Mouse (Mus musculus) hindbrain, embryonic 16.5 days (tissue): ENCODE results near the gene Ap4e1. TPM values are rescaled to one million over a fixed set of nuclear protein-coding genes. Genes with fewer than 3 reads are reported as not detected.
"Not testable (repeated sequence)": the region's sequence is repeated elsewhere in the genome, so short reads cannot be mapped to it uniquely, and the experiment has no call there.

ENCODE experiments used
- ATAC-seq: fragments of 200-750 bp; cut with Nextera tagmentation; 2 replicates; pipeline ENCODE4 v1.8.0; 2017; ENCODE audit warnings: moderate TSS enrichment, moderate library complexity
- H3K27ac ChIP-seq: fragments of 300-500 bp; sonication (generic); 2 replicates; pipeline ENCODE4 v1.5.1; 2014; ENCODE audit warnings: low read depth, mild to moderate bottlenecking, control low read depth, low read length, moderate library complexity
- H3K27me3 ChIP-seq: fragments of 300-500 bp; sonication (generic); replicated peaks from 2 replicates; pipeline ENCODE4 v1.6.1; 2014; ENCODE audit warnings: low read length; ENCODE audit not compliant: control insufficient read depth, insufficient read depth
- H3K36me3 ChIP-seq: fragments of 300-500 bp; sonication (generic); 2 replicates; pipeline ENCODE4 v1.6.1; 2014; ENCODE audit warnings: mild to moderate bottlenecking, low read length, moderate library complexity, mixed read lengths; ENCODE audit not compliant: control insufficient read depth, insufficient read depth
- H3K4me1 ChIP-seq: fragments of 300-500 bp; sonication (generic); 2 replicates; pipeline ENCODE4 v1.6.1; 2014; ENCODE audit warnings: low read depth, low read length; ENCODE audit not compliant: control insufficient read depth, insufficient read depth
- H3K4me2 ChIP-seq: fragments of 300-500 bp; sonication (generic); 2 replicates; pipeline ENCODE4 v1.6.1; 2014; ENCODE audit warnings: mild to moderate bottlenecking, low read length, control low read depth, moderate library complexity
- H3K4me3 ChIP-seq: fragments of 300-500 bp; sonication (generic); 2 replicates; pipeline ENCODE4 v1.5.1; 2014; ENCODE audit warnings: mild to moderate bottlenecking, low read length, control low read depth, moderate library complexity
- H3K9ac ChIP-seq: fragments of 300-500 bp; sonication (generic); 2 replicates; pipeline ENCODE4 v1.6.1; 2014; ENCODE audit warnings: low read depth, mild to moderate bottlenecking, control low read depth, low read length, moderate library complexity
- H3K9me3 ChIP-seq: fragments of 300-500 bp; sonication (generic); 2 replicates; pipeline ENCODE4 v1.6.1; 2014; ENCODE audit warnings: mild to moderate bottlenecking, low read length, moderate library complexity; ENCODE audit not compliant: control insufficient read depth
- WGBS: fragments of 180-500 bp; shearing (Covaris S2); extraction: QIAGEN DNeasy Blood & Tissue Kit; methylation state at CpG from one replicate; pipeline ENCODE4 v1.1.7; 2014; 5-methylcytosine and 5-hydroxymethylcytosine counted together
- polyA plus RNA-seq: library from polyadenylated mRNA; unstranded; fragments of >200 nt; fragmentation: Nextera tagmentation; extraction: Ambion mirVana; gene quantifications from 2 replicates; pipeline ENCODE4 v1.2.1, GENCODE M21; 2015

Ap4e1 gene
- polyA plus RNA-seq, 1 experiment from 2014 or later, result 9.8 TPM

DNA sequence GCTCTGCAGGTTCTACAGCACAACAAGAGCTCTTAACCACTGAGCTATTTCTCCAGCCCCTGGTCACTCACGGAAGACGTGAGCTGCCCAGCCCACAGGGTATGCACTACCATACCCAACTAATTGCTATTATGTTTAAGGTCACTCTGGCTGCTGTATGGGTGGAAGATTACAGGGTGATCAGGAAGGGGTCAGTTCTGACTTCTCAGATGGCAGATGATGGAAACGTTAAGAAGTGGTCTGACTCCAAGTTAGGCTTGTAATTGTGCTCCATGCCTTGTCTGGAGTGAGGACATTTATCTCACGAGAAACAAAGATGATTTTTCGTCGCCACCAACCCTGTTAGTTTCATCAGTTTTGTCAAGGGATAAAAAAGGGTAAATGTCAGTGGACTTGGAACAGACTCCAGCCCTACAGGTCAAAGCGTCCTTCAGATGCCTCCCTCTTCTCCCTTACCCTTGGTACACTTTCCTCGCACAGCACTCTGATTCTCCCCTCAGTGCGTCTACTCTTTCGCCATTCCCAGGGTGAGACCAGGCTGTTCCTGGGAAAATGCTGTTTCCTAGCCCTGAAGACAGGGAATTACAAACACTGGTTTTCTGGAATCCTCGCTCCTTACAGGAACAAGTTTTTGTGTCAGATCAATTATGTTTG lies 61.4 kb downstream of the Ap4e1 start:
- WGBS, result 15% methylated on average over 11 of the region's 11 CpGs
- H3K36me3 ChIP-seq, result peaks cover 3% of the 10 kb centered on the region; the same call in 1 of the 2 replicates
- no peaks in the 10 kb centered on the region for H3K27me3 ChIP-seq
- H3K27ac ChIP-seq, result 0 out of 2 replicates have a peak overlapping the region, but pooled peaks have one; percentile 18
- peak overlapping the region; percentile 60 for H3K4me3 ChIP-seq
- H3K4me1 ChIP-seq, result peaks cover 10% of the 10 kb centered on the region
- H3K9ac ChIP-seq, result peak overlapping the region; percentile 69; the same call in 1 of the 2 replicates
- peak overlapping the region; percentile 75 for H3K4me2 ChIP-seq
- no peaks in the 10 kb centered on the region for H3K9me3 ChIP-seq
- peak; percentile 27; the same call in 1 of the 2 replicates for ATAC-seq

DNA sequence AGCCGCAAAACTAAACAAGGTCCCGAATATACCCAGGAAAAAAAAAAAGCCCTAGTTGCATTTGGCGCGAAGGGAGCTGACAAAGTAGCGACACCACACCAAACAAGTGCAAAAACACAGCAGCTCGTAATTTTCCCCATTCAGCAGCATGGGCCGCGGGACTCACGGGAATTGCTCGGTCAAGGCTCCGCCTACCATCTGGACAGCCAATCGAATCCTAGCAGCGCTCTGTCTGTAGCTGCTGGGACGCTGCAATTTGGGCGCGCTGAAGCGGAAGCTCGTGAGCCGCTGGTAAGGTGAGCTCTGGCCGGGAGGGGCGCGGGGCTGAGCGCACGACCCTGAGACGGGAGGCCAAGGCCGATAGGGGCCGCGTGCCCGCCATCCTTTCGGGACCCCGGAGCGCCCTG lies 61.9 kb downstream of the Ap4e1 start, which contains the start of gene Blvra:
Gene Blvra, plus strand, starts transcription at position 231 of the 407 bp plus-strand sequence.
- Histone ChIP-seq H3K4me1 (peaks cover 10% of the 10 kb centered on the region), H3K9ac (peak within 1 kb of the TSS; percentile 69), H3K27ac (peak within 1 kb of the TSS; percentile 32; the same call in 1 of the 2 replicates), H3K4me3 (peak within 1 kb of the TSS; percentile 60), H3K9me3 (no peaks in the 10 kb centered on the region), H3K36me3 (peaks cover 3% of the 10 kb centered on the region; the same call in 1 of the 2 replicates), H3K27me3 (no peaks in the 10 kb centered on the region), H3K4me2 (peak within 1 kb of the TSS; percentile 75)
- peak; percentile 100 for ATAC-seq
- under 1% methylated on average over 28 of the region's 32 CpGs for WGBS

DNA sequence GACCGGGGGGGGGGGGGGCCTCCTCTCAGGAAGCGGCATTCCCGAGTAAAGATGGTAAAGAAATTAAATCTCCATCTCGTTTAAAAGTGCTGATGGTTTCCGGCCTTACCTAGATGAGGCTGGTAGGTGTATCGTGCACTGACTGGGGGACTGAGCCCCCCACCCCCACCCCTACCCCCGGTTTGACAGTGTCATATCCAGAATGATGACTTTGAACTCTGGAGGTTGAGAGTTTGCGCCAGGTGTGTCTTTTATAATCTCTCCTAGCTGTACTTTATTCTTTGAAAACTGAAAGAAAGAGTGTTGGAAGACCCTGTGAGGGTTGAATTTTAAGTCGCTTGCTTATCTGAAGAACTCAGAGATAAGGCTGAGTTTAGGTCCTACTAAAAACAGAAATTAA lies 62.4 kb downstream of the Ap4e1 start:
- ATAC-seq, result no peak
- 12% methylated on average over 9 of the region's 9 CpGs for WGBS
- peak overlapping the region; percentile 32; the same call in 1 of the 2 replicates for H3K27ac ChIP-seq

DNA sequence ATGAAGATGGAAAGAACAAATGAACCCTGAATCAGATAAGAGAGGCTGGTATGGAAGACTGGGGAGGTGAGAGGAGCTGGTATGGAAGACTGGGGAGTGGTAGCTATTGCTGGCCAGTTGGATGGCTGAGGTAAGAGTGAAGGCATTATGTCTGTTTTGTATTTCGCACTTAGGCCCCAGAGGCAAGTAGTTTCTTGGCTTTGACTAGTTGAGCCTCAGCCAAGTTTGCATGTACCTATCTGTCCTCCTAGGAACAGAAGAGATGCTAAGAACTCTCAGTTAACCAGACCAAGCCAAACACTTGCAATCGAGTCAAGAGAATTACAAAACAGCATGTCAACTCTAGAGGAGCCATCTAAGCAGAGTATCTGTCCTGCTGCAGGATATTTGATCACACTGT lies 65.6 kb downstream of the Ap4e1 start:
- H3K27me3 ChIP-seq, result no peaks in the 10 kb centered on the region
- ATAC-seq, result no peak
- H3K4me2 ChIP-seq, result no peak overlapping the region
- 95% methylated on average over 2 of the region's 2 CpGs for WGBS
- H3K4me1 ChIP-seq, result peaks cover 10% of the 10 kb centered on the region
- no peak overlapping the region for H3K9ac ChIP-seq
- H3K36me3 ChIP-seq, result no peaks in the 10 kb centered on the region
- H3K27ac ChIP-seq, result no peak overlapping the region
- H3K4me3 ChIP-seq, result no peak overlapping the region
- H3K9me3 ChIP-seq, result no peaks in the 10 kb centered on the region

More for the DNA sequence above, 62.4 kb downstream of the Ap4e1 start:
- H3K4me2 ChIP-seq, result peak overlapping the region; percentile 75
- H3K36me3 ChIP-seq, result peaks cover 3% of the 10 kb centered on the region; the same call in 1 of the 2 replicates
- H3K9me3 ChIP-seq, result no peaks in the 10 kb centered on the region
- peak overlapping the region; percentile 60 for H3K4me3 ChIP-seq
- no peaks in the 10 kb centered on the region for H3K27me3 ChIP-seq
- peaks cover 10% of the 10 kb centered on the region for H3K4me1 ChIP-seq
- peak overlapping the region; percentile 69 for H3K9ac ChIP-seq

DNA sequence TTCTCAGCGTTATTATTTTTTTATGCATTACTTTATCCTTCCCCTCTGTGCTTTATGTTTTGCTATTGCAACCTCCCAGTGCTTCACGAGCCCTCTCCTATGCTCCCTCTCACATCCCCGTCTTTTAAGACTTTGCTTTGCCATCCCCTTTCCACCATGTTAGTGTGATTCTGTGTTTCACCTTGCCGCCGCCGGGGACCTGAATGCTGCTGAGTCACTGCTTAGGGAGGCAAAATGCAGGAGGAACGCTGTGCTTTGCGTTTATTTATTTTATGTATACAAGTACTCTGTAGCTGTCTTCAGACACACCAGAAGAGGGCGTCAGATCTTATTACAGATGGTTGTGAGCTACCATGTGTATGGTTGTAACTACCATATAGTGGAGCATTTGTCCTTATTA lies 69.1 kb downstream of the Ap4e1 start:
- H3K27ac ChIP-seq, result no peak overlapping the region
- WGBS, result 81% methylated on average over 9 of the region's 9 CpGs
- H3K4me2 ChIP-seq, result no peak overlapping the region
- no peak for ATAC-seq
- no peak overlapping the region for H3K9ac ChIP-seq
- H3K27me3 ChIP-seq, result no peaks in the 10 kb centered on the region
- H3K4me1 ChIP-seq, result no peaks in the 10 kb centered on the region
- no peak overlapping the region for H3K4me3 ChIP-seq
- no peaks in the 10 kb centered on the region for H3K9me3 ChIP-seq
- H3K36me3 ChIP-seq, result no peaks in the 10 kb centered on the region

DNA sequence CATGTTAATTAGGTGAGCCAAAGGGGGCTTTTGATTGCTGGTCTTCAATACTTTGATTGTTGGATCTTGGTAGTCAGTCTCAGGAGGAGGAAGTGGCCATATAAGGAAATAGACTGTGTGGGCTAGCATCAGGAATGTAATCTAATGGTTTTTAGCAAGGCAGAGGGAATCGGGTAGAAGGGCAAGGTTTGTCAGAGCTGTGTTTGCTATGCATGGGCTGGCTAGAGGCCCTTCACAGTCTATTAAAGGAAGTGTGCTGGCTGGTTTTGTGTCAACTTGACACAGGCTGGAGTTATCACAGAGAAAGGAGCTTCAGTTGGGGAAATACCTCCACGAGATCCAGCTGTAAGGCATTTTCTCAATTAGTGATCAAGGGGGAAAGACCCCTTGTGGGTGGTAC lies 70.5 kb downstream of the Ap4e1 start:
- H3K27me3 ChIP-seq, H3K27ac ChIP-seq, H3K36me3 ChIP-seq, H3K9ac ChIP-seq, H3K4me3 ChIP-seq, H3K4me1 ChIP-seq, ATAC-seq, H3K9me3 ChIP-seq, H3K4me2 ChIP-seq: not testable (repeated sequence)
- WGBS, result 81% methylated on average over 2 of the region's 2 CpGs

DNA sequence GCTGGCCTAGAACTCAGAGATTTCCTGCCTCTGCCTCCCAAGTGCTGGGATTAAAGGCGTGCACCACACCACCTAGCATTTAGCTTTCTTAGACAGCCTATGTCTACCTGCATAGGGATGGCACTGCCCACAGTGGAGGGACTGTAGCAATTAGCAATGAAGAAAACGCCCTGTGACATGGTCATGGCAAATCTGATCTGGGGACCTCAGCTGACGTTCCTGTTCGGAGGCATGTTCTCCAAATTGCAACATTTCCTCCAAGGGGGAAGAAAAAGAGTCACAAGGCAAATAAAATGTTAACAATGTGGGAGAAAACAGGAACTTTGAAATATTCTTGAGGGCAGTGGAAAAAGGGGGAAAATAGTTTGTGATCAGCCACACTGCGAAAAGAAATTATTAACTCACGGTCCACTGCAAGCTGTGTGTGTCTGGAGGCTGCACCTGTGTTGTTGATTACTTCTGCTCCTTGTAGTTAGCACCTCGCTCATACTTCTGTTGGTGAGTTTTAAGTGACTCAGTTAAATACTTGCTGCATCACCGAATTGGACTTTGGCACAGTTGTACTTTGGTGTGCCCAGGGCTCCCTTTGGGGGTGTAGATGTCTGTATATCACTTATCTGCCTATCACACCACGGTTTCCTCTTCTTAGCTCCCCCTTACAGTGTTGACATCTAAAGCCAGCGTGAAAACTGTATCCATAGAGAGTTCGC lies 71.5 kb downstream of the Ap4e1 start:
- no peak overlapping the region for H3K4me2 ChIP-seq
- no peak overlapping the region for H3K27ac ChIP-seq
- H3K36me3 ChIP-seq, result no peaks in the 10 kb centered on the region
- no peak overlapping the region for H3K4me3 ChIP-seq
- H3K27me3 ChIP-seq, result no peaks in the 10 kb centered on the region
- H3K9me3 ChIP-seq, result no peaks in the 10 kb centered on the region
- ATAC-seq, result no peak
- H3K9ac ChIP-seq, result no peak overlapping the region
- 92% methylated on average over 11 of the region's 11 CpGs for WGBS
- no peaks in the 10 kb centered on the region for H3K4me1 ChIP-seq

DNA sequence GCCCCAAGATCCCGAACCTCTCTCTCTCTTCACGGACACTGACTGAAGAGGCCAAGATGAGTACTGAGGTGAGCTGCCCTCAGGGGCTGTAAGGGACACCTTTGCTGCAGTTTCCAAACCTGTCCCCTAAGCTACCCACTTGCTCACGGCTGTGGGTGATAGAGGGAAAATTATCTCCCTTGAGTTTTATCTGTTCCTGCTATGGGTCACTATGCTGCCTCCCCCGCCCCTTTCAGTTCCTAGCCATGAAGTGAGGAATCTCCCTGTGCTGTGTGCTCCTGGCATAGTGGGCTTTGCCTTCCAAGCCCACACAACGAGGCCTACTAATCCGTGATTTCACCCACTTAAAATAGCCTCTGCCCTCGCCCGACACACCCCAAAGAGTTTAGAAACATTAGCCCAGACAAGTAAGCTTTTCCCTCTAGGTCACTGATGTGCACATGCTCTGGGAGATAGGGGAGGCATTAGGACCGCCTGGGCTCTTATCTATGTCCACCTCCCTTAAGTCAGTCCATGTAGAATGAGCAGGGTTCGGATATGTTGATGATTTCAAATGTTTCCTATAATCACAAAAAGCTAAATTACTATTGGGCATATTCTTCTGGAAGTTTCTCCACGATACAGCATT lies 72.2 kb downstream of the Ap4e1 start:
- H3K27me3 ChIP-seq, result no peaks in the 10 kb centered on the region
- H3K27ac ChIP-seq, result no peak overlapping the region
- no peaks in the 10 kb centered on the region for H3K36me3 ChIP-seq
- WGBS, result 92% methylated on average over 11 of the region's 11 CpGs
- no peaks in the 10 kb centered on the region for H3K9me3 ChIP-seq
- H3K4me2 ChIP-seq, result no peak overlapping the region
- H3K4me1 ChIP-seq, result no peaks in the 10 kb centered on the region
- ATAC-seq, result no peak
- H3K9ac ChIP-seq, result no peak overlapping the region
- H3K4me3 ChIP-seq, result no peak overlapping the region

DNA sequence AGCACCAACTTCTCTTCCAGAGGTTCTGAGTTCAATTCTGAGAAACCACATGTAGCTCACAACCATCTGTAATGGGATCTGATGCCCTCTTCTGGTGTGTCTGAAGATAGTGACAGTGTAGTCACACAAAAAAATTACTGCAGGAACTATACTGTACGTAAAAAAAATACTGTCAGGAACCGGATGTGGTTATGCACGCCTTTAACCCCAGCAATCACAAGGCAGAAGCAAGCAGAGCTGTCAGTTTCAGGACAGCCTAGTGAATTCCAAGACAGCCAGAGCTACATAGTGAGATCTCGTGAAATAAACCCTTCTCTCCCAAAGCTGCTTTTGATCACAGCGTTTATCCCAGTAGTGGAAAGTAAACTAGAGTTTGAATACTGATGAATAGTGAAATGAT lies 77.7 kb downstream of the Ap4e1 start:
- ATAC-seq, result no peak
- 93% methylated on average over 5 of the region's 5 CpGs for WGBS
- Histone ChIP-seq H3K4me3 (no peak overlapping the region), H3K9me3 (no peaks in the 10 kb centered on the region), H3K4me2 (no peak overlapping the region), H3K27me3 (no peaks in the 10 kb centered on the region), H3K36me3 (peaks cover 3% of the 10 kb centered on the region; the same call in 1 of the 2 replicates), H3K9ac (no peak overlapping the region), H3K4me1 (no peaks in the 10 kb centered on the region), H3K27ac (no peak overlapping the region)
